In the genomic region with DNA sequence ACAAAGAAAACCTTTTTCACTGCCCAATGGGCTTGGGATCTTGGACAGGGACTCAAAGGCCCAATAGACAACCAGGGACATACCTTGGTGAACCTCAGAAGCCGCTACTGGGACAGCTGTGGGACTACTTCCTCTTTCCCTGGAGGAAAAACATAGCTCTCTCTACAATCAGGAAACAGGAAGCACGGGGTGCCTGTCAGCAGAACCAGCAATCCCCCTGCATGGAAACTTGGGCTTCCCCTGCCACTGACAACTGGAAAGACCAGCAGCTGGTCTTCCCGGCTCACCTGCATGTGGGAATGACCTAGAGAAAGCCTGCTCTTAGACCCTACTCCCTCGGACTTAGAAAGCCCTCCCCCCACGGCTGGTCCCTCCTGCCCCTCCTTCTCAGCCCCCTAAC, we compare ENCODE assay signal across 8 mouse cellular contexts.
DNase-seq lines count a peak whose midpoint lies in the region; ATAC-seq and TF ChIP-seq lines count a peak whose summit lies in the region.

No protein-coding gene starts in this region.

- in situ Hi-C loops in ES-E14 (cut with MboI; ENCODE audit: low sequenced_read_pairs in 2 of 2, unreplicated experiment in 2 of 2) = loop anchor here (5.0 to 25.0 kb wide), 4 partner anchors 189 to 484 kb away; no protein-coding TSS in a partner anchor

- no peaks in the 10 kb centered on the region for H3K9me3 ChIP-seq in kidney, embryonic 15.5 days (replicated peaks)
- H3K9me3 ChIP-seq in ES-E14 (ENCODE audit: control insufficient read depth, insufficient read depth, low read depth, low read length) = no peaks in the 10 kb centered on the region
- H3K9me3 ChIP-seq in heart, postnatal 0 days (replicated peaks; ENCODE audit: control insufficient read depth, low read length) = no peaks in the 10 kb centered on the region
- H3K9me3 ChIP-seq in lung, embryonic 16.5 days (ENCODE audit: control insufficient read depth, low read length) = no peaks in the 10 kb centered on the region

- 32% methylated on average over 5 of the region's 5 CpGs for WGBS in kidney, embryonic 15.5 days
- WGBS in heart, postnatal 0 days = 30% methylated on average over 5 of the region's 5 CpGs
- 29% methylated on average over 5 of the region's 5 CpGs for WGBS in lung, embryonic 16.5 days

- H3K9ac ChIP-seq in kidney, embryonic 15.5 days = no peak overlapping the region
- peak overlapping the region; percentile 43; the same call in 1 of the 2 replicates for H3K9ac ChIP-seq in ES-E14 (ENCODE audit: insufficient read depth, low read depth, low read length, poor library complexity, severe bottlenecking)
- no peak overlapping the region for H3K9ac ChIP-seq in heart, postnatal 0 days (replicated peaks; ENCODE audit: low read depth, low read length)
- no peak overlapping the region for H3K9ac ChIP-seq in lung, embryonic 16.5 days (ENCODE audit: low read length)

- H3K4me1 ChIP-seq in kidney, embryonic 15.5 days = peaks cover 49% of the 10 kb centered on the region
- H3K4me1 ChIP-seq in ES-E14 (ENCODE audit: control insufficient read depth in 2 of 2, insufficient read depth in 2 of 2, low read length in 2 of 2, poor library complexity in 1 of 2) = peaks cover 0 to 3% of the 10 kb centered on the region in 2 experiments; a peak in 1 of 4 replicates
- peaks cover 18% of the 10 kb centered on the region for H3K4me1 ChIP-seq in heart, postnatal 0 days (ENCODE audit: control insufficient read depth, insufficient read depth)
- peaks cover 10% of the 10 kb centered on the region; the same call in 1 of the 2 replicates for H3K4me1 ChIP-seq in lung, embryonic 16.5 days (replicated peaks; ENCODE audit: control insufficient read depth, insufficient read depth, low read length)

- TF ChIP-seq EP300 in heart, postnatal 0 days (IDR thresholded peaks at IDR 0.05; ENCODE audit: low read depth) = no peak

- no peaks in the 10 kb centered on the region for H3K27me3 ChIP-seq in kidney, embryonic 15.5 days
- H3K27me3 ChIP-seq in heart, postnatal 0 days (ENCODE audit: control insufficient read depth, insufficient read depth, low read length) = no peaks in the 10 kb centered on the region
- H3K27me3 ChIP-seq in lung, embryonic 16.5 days (ENCODE audit: control insufficient read depth, insufficient read depth, low read depth, low read length) = no peaks in the 10 kb centered on the region

- ATAC-seq in kidney, embryonic 15.5 days (replicated peaks; ENCODE audit: low FRiP score) = no peak
- ATAC-seq in heart, postnatal 0 days (ENCODE audit: insufficient read depth, low read depth) = 0 out of 2 replicates have a peak, but pooled peaks have one; percentile 21
- ATAC-seq in lung, embryonic 16.5 days (ENCODE audit: low read depth) = peak; percentile 37; the same call in 1 of the 2 replicates
- no peak for ATAC-seq in cerebellum, adult (ENCODE audit: insufficient number of reproducible peaks, low FRiP score, low TSS enrichment)

- H3K4me3 ChIP-seq in kidney, embryonic 15.5 days (replicated peaks) = no peak overlapping the region
- no peak overlapping the region; a peak in 1 of 4 replicates for H3K4me3 ChIP-seq in ES-E14 (ENCODE audit: insufficient read depth in 1 of 2, low read depth in 1 of 2, low read length in 2 of 2, poor library complexity in 1 of 2, severe bottlenecking in 1 of 2)
- peak overlapping the region; percentile 18; the same call in 1 of the 2 replicates for H3K4me3 ChIP-seq in heart, postnatal 0 days (ENCODE audit: low read depth, low read length)
- peak overlapping the region; percentile 16; the same call in 1 of the 2 replicates for H3K4me3 ChIP-seq in lung, embryonic 16.5 days (ENCODE audit: low read length)

- peak overlapping the region; percentile 41 for H3K4me2 ChIP-seq in kidney, embryonic 15.5 days
- peak overlapping the region; percentile 51 for H3K4me2 ChIP-seq in heart, postnatal 0 days (ENCODE audit: low read depth, low read length)
- H3K4me2 ChIP-seq in lung, embryonic 16.5 days (ENCODE audit: low read depth, low read length) = peak overlapping the region; percentile 18; the same call in 1 of the 2 replicates

- H3K27ac ChIP-seq in kidney, embryonic 15.5 days = peak overlapping the region; percentile 61
- no peak overlapping the region for H3K27ac ChIP-seq in ES-E14 (ENCODE audit: insufficient read depth, low read depth, low read length, poor library complexity, severe bottlenecking)
- H3K27ac ChIP-seq in heart, postnatal 0 days (ENCODE audit: low read depth) = 0 out of 2 replicates have a peak overlapping the region, but pooled peaks have one; percentile 22
- no peak overlapping the region for H3K27ac ChIP-seq in lung, embryonic 16.5 days (ENCODE audit: low read length)

- no peak for TF ChIP-seq CTCF in heart, postnatal 0 days (IDR thresholded peaks at IDR 0.05; ENCODE audit: low read depth)

- DNase-seq in kidney, adult 9 months = no peak
- no peak for DNase-seq in ES-E14 (ENCODE audit: low read depth, low spot score)
- DNase-seq in heart, postnatal 0 days (ENCODE audit: low spot score) = no peak
- DNase-seq in layer of hippocampus, postnatal 10 days (ENCODE audit: low spot score in 2 of 2) = no peak
- DNase-seq in cerebellum, adult 8-10 months = no peak

- no peaks in the 10 kb centered on the region for H3K36me3 ChIP-seq in kidney, embryonic 15.5 days
- H3K36me3 ChIP-seq in ES-E14 (ENCODE audit: control insufficient read depth, insufficient read depth, low read length, poor library complexity, severe bottlenecking) = no peaks in the 10 kb centered on the region
- H3K36me3 ChIP-seq in heart, postnatal 0 days (replicated peaks; ENCODE audit: control insufficient read depth, insufficient read depth, low read length) = no peaks in the 10 kb centered on the region
- H3K36me3 ChIP-seq in lung, embryonic 16.5 days (ENCODE audit: control insufficient read depth, insufficient read depth, low read length) = no peaks in the 10 kb centered on the region

TF ChIP-seq in ES-E14, 5 proteins besides CTCF, POLR2A, EP300 and RAD21:
- TF ChIP-seq HCFC1 (IDR thresholded peaks at IDR 0.05; ENCODE audit: borderline replicate concordance, insufficient read depth, low read length) (no peak), ZNF384 (IDR thresholded peaks at IDR 0.05; ENCODE audit: low read depth, low read length) (no peak), CHD2 (IDR thresholded peaks at IDR 0.05; ENCODE audit: low read depth, low read length) (no peak)

Comparison
In these comparisons a context has a peak if more than half of its experiments do, and no peak if none do; other contexts are left out.
1. ATAC-seq: peak in heart, postnatal 0 days (single experiment) and lung, embryonic 16.5 days (single experiment); none in kidney, embryonic 15.5 days (single experiment) and cerebellum, adult (single experiment).
2. H3K27ac ChIP-seq: peak in kidney, embryonic 15.5 days (single experiment) and heart, postnatal 0 days (single experiment); none in ES-E14 (single experiment) and lung, embryonic 16.5 days (single experiment).
3. H3K4me3 ChIP-seq: peak in heart, postnatal 0 days (single experiment) and lung, embryonic 16.5 days (single experiment); none in kidney, embryonic 15.5 days (single experiment) and ES-E14 (0 of 2).
4. Peak in every context shown above with its lines, with median percentiles within 50 percentile points of each other: H3K4me2 ChIP-seq.